Mouse (Mus musculus) cerebellum, adult 2 months (tissue): ENCODE results near the gene Zfp97.
"Not testable (repeated sequence)": the region's sequence is repeated elsewhere in the genome, so short reads cannot be mapped to it uniquely, and the experiment has no call there.

Experiments
- CTCF ChIP-seq: fragments of 200-500 bp; IDR thresholded peaks from 2 replicates; pipeline ENCODE4 v1.5.1; 2011; ENCODE audit warnings: low read depth, mild to moderate bottlenecking, control low read depth, low read length, moderate library complexity, borderline replicate concordance; ENCODE audit not compliant: insufficient read depth
- POLR2A ChIP-seq: fragments of 200-500 bp; IDR thresholded peaks from 2 replicates; pipeline ENCODE4 v1.6.1; 2011; ENCODE audit warnings: low read length, control low read depth, borderline replicate concordance; ENCODE audit not compliant: insufficient read depth

- TF ChIP-seq POLR2A, CTCF: not testable (repeated sequence)
These were observed 74.9 kb downstream of the Zfp97 start for GRCm38 (mm10) chr17:17196111-17196510.
